ENCODE assay signal across 18 mouse cellular contexts in genomic region chr13:54882781-54883180, GRCm38 (mm10).
"Had no signal": no experiment of that assay in that cellular context is flagged by ENCODE, and none has a peak within 500 bp of the region (broad histone marks: within the 10 kb centered on the region; RNA-seq: fewer than 3 reads in every experiment).

No protein-coding gene starts in this region.

- H3K27me3 ChIP-seq: neural tube, embryonic 13.5 days; neural tube, embryonic 15.5 days had no signal

- H3K27ac ChIP-seq: midbrain, embryonic 10.5 days; midbrain, embryonic 12.5 days; neural tube, embryonic 13.5 days; neural tube, embryonic 15.5 days had no signal

- H3K9ac ChIP-seq: lung, embryonic 14.5 days; midbrain, embryonic 12.5 days; neural tube, embryonic 13.5 days; neural tube, embryonic 15.5 days had no signal

- H3K9me3 ChIP-seq: midbrain, embryonic 10.5 days; midbrain, embryonic 12.5 days; neural tube, embryonic 13.5 days; neural tube, embryonic 15.5 days had no signal

- H3K4me3 ChIP-seq: midbrain, embryonic 10.5 days; midbrain, embryonic 12.5 days; myocyte; neural tube, embryonic 13.5 days; neural tube, embryonic 15.5 days had no signal

- H3K36me3 ChIP-seq: midbrain, embryonic 10.5 days; midbrain, embryonic 12.5 days; neural tube, embryonic 13.5 days; neural tube, embryonic 15.5 days had no signal

- DNase-seq: lung, embryonic 14.5 days; lung, postnatal 10 days; lung, postnatal 4 days; midbrain, embryonic 14.5 days; retina, postnatal 1 day; right cerebral cortex, adult 18-20 months; right cerebral cortex, postnatal 25 days; right cerebral cortex, postnatal 4 days; spleen, adult 18-20 months; thymus, adult 2 months; thymus, postnatal 25 days; thymus, postnatal 4 days had no signal

- H3K4me2 ChIP-seq: lung, embryonic 14.5 days; midbrain, embryonic 12.5 days; neural tube, embryonic 13.5 days; neural tube, embryonic 15.5 days had no signal

- ATAC-seq: midbrain, embryonic 16.5 days had no signal
